Mouse (Mus musculus): ENCODE measurements around the gene Abcd2.

GRCm38 (mm10) chr15:91161153-91161552, 30.4 kb downstream of the Abcd2 start:
- TF ChIP-seq FOSL1 (IDR thresholded peaks at IDR 0.05; ENCODE audit: insufficient read depth, low read length, poor library complexity, severe bottlenecking) (no peak), CTCF (IDR thresholded peaks at IDR 0.05; ENCODE audit: control insufficient read depth, insufficient read depth, insufficient read length) (no peak), CEBPB (IDR thresholded peaks at IDR 0.05; ENCODE audit: low read depth) (no peak), MAX (IDR thresholded peaks at IDR 0.05) (no peak), MYOG (IDR thresholded peaks at IDR 0.05; ENCODE audit: control insufficient read depth, extremely low read depth, insufficient read length) (no peak), MYOD1 (IDR thresholded peaks at IDR 0.05; ENCODE audit: control insufficient read depth, insufficient read length, low read depth) (no peak), USF1 (IDR thresholded peaks at IDR 0.05; ENCODE audit: low read depth) (no peak)

Measured in C2C12 (cell line).